Mouse (Mus musculus): ENCODE measurements at regions not wholly inside any gene's neighbourhood (a gene's known extent, or its start where the extent isn't known, plus 50 kb on each side); places are given as distances from the start of the nearest gene placed in this dataset.
"Not testable (repeated sequence)": the region's sequence is repeated elsewhere in the genome, so short reads cannot be mapped to it uniquely, and the experiment has no call there.

DNA sequence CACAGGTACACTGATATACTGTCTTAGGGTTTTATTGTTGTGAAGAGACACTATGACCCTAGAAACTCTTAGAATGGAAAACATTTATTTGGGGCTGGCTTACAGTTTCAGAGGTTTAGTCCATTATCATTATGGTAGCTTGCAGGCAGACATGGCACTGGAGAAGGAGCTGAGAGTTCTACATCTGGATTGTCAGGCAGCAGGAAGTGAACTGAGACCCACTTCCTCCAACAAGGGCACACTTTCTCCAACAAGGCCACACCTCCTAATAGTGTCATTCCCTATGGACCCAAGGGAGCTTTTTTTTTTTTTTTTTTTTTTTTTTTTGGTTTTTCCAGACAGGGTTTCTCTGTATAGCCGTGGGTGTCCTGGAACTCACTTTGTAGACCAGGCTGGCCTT lies 124.9 kb upstream of the Max start:
- DNase-seq: not testable (repeated sequence)

DNA sequence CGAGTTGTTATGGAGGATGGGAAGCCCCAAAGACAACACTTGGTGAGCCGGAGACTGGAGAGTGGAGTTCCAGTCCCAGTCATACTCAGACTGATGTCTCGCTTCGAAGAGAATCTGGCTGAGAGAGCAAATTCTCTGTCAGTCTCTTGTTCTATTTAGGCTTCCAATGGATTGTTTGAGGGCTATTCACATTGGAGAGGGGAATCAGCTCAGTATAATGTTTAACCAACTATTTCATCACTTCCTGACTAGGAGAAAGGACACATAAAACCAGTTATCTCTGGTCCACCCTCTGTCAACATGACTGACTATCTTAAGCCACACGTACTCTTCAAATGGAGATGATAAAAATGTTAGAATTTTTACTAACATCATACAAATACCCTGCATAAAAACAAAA lies 123.9 kb upstream of the Max start:
- DNase-seq: no peak

DNA sequence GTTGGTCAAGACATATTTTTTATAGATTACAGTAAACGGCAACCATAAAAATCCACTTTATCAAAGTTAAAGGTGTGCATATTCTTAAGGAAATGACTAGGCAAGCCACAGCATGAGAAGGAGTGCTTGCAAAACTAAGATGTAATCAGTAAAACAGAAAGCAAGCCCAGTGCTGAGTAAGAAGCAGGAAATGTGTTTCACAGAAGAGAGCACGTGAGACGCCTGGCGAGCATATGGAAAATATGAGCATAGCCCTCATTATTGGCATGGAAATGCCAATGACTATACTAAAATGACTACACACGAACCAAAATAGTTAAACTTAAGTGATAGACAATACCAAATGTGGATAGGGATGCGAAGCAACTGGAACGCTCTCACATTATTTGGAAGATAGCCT lies 123.2 kb upstream of the Max start:
- no peak for DNase-seq

DNA sequence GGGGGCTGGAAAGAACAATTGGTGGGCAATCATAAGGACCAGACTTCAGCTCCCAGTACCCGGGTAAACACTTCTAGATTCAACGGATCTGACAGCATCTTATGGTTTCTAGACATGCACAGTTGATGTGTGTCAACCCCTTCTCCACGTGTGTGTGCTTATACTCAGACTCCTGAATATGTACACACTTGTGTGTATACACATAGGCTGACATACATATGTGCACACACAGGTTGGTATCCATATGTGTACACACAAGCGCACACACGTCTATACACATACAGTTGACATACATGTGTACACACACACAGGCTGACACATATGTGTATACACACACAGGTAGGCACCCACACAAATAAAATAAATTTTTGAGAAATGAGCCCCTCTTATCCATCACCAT lies 122.7 kb upstream of the Max start:
- no peak for DNase-seq

DNA sequence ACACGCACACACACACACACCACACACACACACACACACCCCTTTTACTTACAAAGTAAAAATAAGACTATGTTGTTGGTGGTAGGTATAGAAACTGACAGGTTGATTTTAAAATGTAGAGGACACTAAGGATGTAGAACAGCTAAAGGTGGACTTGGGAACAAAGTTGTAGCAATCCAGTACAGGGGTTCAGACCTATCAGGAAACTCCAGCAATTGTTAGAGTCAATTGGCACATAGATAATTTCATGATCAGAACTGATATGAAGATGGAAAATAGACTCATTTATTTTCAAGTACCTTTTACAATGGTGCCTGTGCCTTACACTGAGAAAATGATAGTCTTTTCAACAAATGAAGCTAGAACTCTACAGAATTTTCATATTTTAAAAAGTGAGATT lies 122.3 kb upstream of the Max start:
- no peak for DNase-seq

DNA sequence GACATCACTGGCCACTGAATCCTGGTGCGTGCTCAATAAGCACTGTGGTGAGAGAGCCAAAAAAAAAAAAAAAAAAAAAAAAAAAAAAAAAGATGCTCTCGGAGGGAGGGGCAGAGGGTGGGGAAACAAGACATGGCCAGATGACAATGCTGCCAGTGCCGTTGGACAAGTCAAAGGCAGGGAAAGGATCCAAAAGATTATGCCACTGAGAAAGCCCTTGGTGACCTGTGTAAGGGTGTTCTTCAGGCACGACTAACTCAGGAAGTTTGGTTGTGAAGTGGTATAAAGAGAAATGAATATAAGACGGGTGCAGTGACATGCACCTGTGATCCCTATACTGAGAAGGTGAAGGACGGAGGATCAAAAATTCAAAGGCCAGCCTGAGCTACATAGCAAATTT lies 121.8 kb upstream of the Max start:
- DNase-seq: no peak

DNA sequence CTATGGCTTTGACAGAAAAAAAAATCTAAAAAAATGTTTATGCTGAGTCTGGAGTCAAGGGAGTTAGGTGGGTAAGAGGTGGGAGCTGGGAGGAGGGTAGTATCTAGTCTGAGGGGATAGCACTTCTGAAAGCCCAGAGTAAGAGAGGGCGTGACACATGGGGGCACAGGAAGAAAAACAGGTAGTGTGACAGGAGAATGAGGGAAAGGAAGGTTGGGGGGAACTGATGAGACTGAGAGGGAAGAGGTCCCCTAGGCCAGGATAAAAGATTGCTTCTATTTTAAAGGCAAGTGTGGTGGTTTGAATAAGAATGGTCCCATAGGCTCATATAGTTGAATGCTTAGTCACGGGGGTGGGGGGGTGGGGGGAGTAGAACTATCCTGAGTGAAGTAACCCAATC lies 119.8 kb upstream of the Max start:
- no peak for DNase-seq

DNA sequence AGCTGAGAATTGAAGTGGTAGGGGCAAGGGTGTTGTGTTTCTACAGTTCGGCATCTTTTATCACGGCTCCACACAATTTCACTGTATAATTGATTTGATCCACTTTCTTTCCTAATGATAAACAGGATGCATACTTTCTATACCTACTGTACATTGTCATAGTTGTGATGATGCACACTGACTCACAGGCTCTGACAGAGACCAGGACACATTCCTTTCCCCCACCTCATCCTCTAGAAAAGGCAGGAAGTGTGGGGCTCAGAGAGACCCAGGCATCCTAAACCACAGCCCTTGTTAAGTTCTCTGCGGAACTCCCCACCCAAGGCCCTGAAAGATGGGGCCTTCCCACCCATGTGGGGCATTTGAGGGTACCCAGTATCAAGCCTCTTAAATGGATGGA lies 117.5 kb upstream of the Max start:
- no peak for DNase-seq

DNA sequence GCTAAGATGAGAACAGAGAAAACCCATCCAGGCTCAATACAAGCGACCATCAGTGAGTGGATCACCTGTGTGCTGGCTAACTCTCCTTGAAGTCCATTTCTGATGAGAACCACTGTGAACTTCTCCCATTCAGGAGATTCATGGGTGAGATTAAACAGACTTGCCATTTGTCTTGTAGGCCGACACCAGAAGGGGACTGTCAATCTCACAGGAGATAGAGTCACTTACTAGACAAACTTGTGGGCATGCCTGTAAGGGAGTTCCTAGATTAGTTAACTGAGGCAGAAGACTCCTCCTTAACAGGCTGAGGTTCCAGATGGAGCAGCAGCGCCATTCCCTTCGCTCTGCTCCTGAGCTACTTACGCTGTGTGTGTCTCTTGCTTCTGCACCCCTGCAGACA lies 114.7 kb upstream of the Max start:
- no peak for DNase-seq

DNA sequence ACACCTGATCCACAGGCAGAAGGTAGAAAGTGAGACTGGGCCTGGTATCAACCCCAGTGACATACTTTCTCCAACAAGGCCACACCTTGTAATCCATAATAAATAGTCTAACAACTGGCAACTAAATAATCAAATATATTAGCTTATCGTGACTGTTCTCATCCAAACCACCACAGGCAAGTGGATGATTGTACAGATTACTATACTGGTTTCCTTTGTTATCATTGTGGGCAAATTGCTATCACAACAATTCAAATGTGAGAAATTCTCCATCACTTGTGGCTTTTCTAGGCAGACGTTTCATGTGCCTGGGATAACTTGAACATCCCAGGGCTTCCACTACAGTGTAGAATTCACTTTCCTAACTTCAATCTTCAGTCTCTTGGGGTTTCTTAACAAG lies 112.6 kb upstream of the Max start:
- DNase-seq: no peak

DNA sequence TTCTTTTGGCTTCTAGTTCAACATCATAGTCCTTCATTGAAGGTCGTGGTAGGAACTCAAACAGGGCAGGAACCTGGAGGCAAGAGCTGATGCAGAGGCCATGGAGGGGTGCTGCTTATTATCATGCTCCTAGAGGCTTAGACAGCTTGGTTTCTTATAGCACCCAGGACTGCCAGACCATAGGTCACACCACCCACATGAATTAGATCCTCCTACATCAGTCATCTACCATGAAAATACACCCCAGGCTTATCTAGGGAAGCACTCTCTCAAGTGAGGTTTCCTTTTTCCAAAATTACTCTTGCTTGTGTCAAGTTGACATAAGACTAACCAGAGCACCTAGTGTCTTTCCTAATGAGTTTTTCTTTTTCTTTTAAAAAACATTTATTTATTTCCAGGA lies 109.7 kb upstream of the Max start:
- DNase-seq: no peak

DNA sequence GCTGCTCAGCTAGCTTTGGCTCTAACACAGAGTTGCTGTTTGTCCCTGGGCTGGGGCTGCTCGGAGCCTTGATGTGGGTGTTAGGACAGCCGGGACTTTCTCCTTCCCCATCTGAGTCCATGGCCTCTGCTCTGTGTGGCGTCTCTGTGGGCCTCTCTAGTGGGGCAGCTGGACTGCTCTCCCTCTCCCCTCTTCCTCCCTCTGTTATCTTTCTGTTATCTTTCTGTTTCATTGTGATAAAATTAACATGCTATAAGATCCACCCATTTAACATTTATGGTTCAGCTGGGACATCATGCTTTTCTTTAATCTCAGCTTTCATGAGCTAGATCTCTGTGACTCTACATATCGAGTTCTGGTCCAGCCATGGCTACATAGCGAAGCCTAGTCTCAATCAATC lies 105.9 kb upstream of the Max start:
- DNase-seq: no peak

DNA sequence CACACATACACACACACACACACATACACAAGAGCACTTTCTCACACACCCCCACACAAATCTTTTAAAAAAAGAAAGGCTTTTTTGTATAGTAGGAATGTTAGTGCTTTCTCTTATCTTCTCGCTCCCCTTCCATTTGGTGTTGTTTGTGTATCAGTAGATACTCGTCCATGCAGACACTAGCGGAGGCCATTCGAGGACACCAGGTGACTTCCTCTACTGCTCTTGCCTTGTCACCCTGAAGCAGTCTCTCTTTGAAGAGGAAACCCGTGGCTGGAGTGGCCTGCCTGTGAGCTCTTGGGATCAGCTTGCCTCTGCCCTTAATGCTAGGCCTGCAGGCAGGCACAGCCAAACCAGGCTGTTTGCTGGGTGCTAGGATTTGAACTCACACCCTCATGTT lies 105.1 kb upstream of the Max start:
- DNase-seq: no peak

DNA sequence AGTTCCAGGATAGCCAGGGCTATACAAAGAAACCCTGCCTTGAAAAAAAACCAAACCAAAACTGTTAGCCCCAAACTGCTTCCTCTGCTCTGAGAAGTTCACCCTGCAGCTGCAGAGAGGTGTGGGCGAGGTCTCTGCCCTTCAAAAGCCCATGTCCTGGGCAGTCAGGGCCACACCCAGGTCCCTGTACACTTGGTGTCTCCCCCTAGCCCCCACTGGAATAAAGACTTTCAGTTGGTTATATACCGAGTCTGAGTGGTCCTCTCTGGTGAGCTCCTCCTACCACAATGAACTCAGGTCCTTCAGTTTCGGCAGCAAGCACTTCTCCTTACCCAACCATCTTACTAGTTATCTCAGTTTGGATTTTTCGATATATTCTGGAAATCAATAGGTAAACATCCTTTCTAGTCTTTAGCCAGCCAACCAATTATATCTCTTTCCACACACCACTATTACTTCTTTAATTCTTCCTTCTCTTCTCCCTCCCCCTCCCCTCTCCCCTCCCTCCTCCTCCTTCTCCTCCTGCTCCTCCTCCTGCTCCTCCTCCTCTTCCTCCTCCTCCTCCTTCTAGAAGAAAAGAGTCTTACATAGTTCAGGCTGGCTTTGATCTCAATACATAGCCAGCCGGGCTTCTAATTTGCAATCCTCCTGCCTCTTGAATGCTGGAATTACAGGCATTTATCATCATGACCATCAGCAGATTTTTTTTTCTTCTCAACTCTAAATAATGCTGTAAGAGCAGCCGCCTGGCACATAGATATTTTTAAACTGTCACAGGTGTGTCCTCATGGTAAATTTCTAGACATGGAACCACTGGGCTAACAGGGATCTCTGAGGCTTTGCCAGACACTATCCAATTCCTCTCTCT lies 103.9 kb upstream of the Max start:
- no peak for DNase-seq

DNA sequence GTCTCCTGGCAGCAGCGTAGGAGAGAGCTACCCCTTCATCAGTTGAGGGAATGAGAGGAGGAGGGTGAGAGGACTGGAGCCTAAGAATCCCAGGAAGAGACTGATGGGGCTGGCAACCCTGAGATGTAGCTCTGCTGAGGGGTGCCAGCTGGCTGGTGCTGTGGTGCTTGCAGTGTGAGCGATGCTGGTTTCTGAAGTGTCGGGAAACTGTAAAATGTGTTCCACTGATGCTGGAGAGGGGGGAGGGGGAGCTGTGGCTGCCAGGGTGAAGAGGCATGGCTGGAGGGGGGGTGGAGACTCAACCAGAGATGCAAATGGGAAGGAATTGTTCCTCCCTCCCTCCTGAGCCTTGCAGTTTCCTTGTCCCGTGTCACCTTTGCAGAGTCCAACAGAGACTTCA lies 102.0 kb upstream of the Max start:
- DNase-seq: no peak

DNA sequence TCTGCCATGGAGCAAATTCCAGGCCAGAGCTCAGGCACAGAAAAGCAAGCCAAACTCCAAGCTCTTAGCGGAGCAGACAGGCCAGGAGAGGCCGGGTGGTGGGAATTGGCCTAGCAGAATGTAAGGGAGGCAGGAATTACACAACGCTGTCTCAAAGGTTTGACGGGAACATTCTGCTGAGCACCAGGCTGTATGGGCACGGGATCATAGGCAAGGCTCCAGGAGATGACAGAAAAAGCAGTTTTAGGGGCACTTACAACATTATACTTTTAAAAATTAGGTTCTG lies 99.5 kb upstream of the Max start:
- DNase-seq: peak; percentile 19

DNA sequence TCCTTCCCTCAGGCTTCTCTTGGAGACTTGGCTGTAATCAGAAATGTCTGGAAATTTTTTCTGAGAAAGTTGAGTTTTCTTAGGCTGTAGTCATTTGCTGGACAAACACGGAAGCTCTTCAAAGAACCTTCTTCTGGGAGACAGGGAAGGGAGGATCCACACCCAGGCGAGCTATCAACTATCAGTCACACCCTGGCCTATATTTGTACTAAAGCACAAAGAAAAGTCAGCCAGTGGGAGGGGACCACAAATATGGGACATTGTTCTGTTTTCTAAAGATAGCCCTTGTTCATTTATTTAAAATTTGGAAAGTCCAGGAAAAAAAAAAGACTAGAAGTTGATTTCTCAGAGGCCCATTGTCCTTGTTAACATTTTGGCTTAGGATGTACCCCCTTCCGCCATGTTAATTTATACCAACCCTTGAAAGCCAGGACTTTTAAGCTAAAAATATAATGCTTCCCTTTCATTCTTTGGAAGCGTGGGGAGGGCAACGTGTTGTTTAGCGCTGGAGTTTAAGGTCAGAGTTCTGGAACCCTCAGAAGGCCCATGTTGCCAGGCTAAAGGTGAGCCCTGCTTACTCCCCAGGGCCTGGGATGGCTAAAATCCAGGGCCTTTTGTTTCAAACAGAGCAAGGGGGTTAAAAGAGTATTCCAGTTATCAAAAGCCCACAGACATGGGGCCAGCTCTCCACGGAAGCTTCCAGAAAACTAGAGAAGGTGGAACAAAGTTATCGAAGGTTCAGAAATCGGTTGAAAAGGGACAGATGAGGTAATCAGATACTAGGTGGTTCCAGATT lies 99.0 kb upstream of the Max start:
- DNase-seq: no peak

DNA sequence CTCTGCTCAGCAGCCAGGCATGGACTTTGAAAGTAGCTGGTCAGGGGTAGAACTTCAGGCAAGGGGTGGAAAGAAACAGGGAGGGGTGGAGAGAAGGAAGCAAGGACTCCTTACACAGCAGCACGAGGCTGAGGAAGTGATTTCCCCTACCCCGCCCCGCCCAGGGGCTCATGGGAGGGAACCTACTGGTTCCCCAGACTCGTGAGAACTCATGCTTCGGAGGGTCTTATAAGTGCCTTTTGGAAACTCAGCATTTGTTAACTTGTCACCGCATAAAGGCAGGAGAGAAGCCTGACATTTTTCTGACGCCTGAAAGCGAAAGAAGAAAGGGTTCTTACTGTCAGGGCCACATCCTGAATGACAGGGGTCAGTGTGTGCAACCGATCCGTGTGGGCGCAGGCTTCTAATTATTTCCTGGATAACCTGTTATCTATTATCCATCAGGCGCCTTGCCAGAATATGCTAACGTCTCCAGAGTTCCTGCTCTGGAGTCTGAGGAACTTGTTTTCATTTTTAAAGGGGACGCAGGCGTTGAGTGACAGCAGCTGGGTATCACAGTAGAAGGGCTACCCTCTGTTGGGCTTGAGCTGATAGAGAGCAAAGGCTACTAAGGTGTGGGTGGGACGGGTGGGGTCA lies 98.2 kb upstream of the Max start:
- peak; percentile 43 for DNase-seq

DNA sequence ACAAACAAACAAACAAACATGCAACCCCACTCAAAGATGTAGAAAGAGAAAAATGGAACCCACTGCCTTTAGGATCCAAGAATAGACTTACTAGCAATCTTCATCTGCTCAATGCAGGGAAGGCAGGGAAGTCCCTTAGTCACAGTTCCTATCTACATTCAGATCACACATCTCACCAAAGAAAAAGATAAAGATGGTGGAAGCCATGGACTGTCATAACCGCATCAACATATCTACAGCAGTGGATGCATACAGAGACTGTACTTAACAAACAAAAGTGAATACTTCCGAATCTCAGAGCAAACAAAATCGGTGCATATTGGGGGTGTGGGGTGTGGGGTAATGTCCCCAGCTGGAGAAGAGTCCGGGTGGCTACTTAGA lies 97.7 kb upstream of the Max start:
- no peak for DNase-seq

DNA sequence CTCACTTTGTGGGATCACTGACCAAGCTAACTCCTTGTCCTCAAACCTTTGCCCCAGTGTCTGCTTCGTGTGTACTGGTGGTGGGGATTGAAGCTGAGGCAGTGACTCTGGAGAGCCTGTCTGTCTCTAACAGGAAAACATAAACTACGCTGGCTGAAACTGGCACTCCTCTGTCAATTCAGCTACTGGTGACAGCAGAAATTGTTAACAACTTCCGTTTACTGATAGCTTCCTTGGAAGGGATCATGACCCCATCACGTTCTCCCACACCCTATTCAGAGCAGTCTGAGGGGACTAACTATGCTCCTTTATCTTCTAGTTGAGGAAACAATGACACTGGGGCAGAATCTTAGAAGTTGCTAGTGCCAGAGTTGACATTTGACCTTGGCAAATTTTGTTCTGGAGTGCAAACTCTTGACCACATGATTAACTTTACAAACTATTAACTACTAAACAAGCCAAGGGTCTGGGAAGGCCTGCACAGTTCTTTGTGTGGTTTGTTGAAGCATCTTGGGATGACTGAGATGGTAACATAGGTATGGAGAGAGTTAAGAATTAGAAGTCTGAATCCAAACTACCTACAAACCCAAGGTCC lies 96.7 kb upstream of the Max start:
- DNase-seq: no peak

DNA sequence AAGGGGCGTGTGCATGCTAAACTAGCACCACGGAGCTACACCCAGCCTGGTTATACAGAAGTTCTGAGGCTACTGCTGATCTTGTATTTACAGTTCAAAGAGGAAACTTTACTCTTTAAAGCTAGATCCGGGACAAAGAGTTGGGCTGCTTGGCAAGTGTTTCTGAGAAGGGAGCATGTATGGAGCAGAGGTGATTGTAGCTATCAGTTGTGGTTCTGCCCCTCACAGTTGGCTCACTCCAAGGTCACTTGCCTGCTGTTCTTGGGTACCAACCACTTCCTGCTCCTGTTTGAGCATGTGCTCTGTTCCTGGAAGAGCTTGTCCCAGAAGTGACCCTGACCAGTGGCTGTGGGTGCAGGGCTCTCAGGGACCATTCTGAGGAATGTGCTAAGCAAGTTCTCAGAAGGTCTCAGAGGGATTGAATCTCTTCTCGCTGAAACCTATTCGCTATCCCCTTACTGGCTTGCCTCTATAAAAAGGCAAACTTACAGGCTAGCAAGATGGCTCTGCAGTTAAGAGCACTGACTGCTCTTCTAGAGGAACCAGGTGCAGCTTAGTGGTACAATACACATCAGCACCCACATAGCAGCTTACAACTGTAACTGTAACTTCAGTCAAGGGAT lies 94.9 kb upstream of the Max start:
- DNase-seq: no peak

DNA sequence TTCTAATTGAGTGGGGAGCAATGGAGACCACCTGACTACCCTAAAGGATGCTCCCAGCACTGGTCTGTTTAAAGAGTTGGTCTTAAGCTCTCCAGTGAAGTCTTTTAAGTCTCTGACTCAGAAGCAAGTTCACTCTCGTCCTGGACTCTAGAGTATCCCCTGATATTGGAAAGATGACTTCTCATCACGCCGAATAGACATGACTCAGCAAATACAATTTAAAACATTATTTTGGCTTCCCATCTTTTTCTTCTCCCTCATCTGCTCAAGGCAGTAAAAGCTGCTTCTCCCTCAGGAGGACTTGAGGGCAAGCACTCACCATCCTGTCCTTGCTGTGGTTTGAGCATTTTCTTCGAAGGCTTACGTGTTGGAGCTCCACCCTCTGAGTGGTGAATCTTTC lies 92.7 kb upstream of the Max start:
- DNase-seq: no peak

DNA sequence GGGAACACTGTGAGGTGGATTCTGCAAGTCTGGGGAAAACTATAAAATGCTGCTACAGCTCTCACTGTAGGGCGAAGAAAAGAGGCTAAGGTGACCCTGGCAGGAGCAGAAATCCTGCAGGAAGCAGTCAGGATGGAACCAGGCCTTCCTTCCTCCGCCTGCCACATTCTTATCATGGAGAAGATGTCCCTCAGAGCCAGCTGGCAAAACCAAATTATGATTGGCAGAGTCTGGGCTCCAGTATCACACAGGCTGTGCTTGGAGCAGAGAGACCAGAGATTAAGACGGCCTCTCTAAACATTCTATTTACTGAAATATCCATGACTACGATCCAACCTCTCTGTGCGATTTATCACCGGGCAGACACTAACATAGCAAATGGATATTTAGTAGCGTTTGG lies 92.2 kb upstream of the Max start:
- no peak for DNase-seq

DNA sequence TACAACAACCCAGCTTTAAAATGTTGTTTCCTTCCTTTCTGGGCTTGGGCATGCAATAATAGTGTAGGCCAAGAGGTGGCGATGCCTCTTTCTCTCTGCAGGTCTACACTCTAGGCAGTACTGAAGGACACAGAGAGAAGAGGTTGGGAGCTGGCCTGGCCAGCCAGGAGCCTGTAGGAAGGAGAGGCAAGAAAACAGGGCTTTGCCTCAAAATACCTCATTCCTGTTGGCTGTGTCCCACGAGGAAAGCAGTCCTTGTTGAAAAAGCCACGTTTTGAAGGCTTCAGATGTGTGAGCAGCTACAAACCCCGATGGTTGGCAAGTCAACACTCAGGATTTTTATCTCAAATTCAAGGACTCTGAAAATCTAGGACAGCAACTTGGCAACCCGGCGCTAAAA lies 90.9 kb upstream of the Max start:
- DNase-seq: peak; percentile 70
